In the genomic region with DNA sequence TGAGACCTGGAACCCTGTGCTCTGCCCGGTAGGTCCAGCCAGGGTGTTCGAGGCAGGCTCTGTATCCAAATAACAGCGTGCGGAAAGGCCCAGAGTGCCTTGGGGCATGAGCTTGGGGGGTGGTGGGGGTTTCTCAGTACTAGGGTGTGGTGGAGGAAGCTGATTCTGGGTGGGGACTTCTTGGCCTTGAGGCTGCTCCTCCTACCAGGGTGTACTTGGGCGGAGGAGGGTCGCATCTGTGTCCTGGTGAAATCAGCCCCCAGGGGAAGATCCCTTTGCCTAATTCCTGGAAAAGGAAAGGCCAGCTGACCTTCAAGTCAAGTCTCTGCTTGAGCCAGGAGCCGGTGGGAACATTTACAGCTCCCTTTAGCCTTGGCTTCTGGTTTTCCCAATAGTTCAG, we compare ENCODE assay signal across 16 mouse cellular contexts. TPM values are rescaled to one million over a fixed set of nuclear protein-coding genes. Genes with fewer than 3 reads are reported as not detected.
DNase-seq lines count a peak whose midpoint lies in the region; ATAC-seq and TF ChIP-seq lines count a peak whose summit lies in the region.
"Had no signal": no experiment of that assay in that cellular context is flagged by ENCODE, and none has a peak within 500 bp of the region (broad histone marks: within the 10 kb centered on the region; RNA-seq: fewer than 3 reads in every experiment).

No protein-coding gene starts in this region.

- peak overlapping the region; percentile 71 for H3K27ac ChIP-seq in lung, postnatal 0 days (ENCODE audit: low read length)
- H3K27ac ChIP-seq: embryonic facial prominence, embryonic 13.5 days; forebrain, embryonic 12.5 days; midbrain, embryonic 12.5 days had no signal

- H3K4me3 ChIP-seq in lung, postnatal 0 days (ENCODE audit: low read depth, low read length): no peak overlapping the region
- H3K4me3 ChIP-seq: embryonic facial prominence, embryonic 13.5 days; forebrain, embryonic 12.5 days; midbrain, embryonic 12.5 days had no signal

- H3K9ac ChIP-seq in lung, postnatal 0 days (replicated peaks; ENCODE audit: low read depth): no peak overlapping the region
- H3K9ac ChIP-seq: embryonic facial prominence, embryonic 13.5 days; forebrain, embryonic 12.5 days; midbrain, embryonic 12.5 days had no signal

- H3K4me1 ChIP-seq in lung, postnatal 0 days (ENCODE audit: insufficient read depth, low read depth, low read length): no peaks in the 10 kb centered on the region; the same call in 1 of the 2 replicates
- H3K4me1 ChIP-seq: embryonic facial prominence, embryonic 13.5 days; forebrain, embryonic 12.5 days; midbrain, embryonic 12.5 days had no signal

- H3K4me2 ChIP-seq in lung, postnatal 0 days (replicated peaks; ENCODE audit: low read depth, low read length): no peak overlapping the region
- H3K4me2 ChIP-seq: embryonic facial prominence, embryonic 13.5 days; forebrain, embryonic 12.5 days; midbrain, embryonic 12.5 days had no signal

- TF ChIP-seq EP300 in lung, postnatal 0 days (IDR thresholded peaks at IDR 0.05): peak; percentile 72

- WGBS in lung, postnatal 0 days: 65% methylated on average over 7 of the region's 7 CpGs

- ATAC-seq in lung, postnatal 0 days: peak; percentile 82

- TF ChIP-seq CTCF in lung, postnatal 0 days (IDR thresholded peaks at IDR 0.05): no peak

- H3K36me3 ChIP-seq in lung, postnatal 0 days (ENCODE audit: insufficient read depth, low read length): no peaks in the 10 kb centered on the region
- H3K36me3 ChIP-seq: embryonic facial prominence, embryonic 13.5 days; forebrain, embryonic 12.5 days; midbrain, embryonic 12.5 days had no signal

- DNase-seq in gastrocnemius, adult 18-20 months (ENCODE audit: low spot score): peak; percentile 46
- DNase-seq in gastrocnemius, postnatal 14 days: no peak
- DNase-seq in testis, postnatal 10 days (ENCODE audit: low spot score): peak; percentile 41
- no peak for DNase-seq in testis, postnatal 14 days (ENCODE audit: low spot score)
- DNase-seq in lung, postnatal 0 days (ENCODE audit: low spot score): peak; percentile 66
- DNase-seq in cerebellum, postnatal 4 days (ENCODE audit: low spot score in 2 of 2): no peak
- no peak for DNase-seq in kidney, adult 8-10 months
- no peak for DNase-seq in liver
- DNase-seq: adrenal gland, postnatal 25 days; cerebellum, postnatal 36 days; right cerebral cortex, postnatal 14 days had no signal

- no peaks in the 10 kb centered on the region for H3K9me3 ChIP-seq in lung, postnatal 0 days (ENCODE audit: low read length)
- H3K9me3 ChIP-seq: embryonic facial prominence, embryonic 13.5 days; forebrain, embryonic 12.5 days; midbrain, embryonic 12.5 days had no signal

- no peaks in the 10 kb centered on the region for H3K27me3 ChIP-seq in lung, postnatal 0 days (replicated peaks; ENCODE audit: insufficient read depth, low read length)
- H3K27me3 ChIP-seq: CH12.LX; embryonic facial prominence, embryonic 13.5 days; forebrain, embryonic 12.5 days; midbrain, embryonic 12.5 days had no signal

- intact Hi-C loops in gastrocnemius, postnatal 14 days (cut with DNase I; ENCODE audit: low total_unique reads): no loop called here

RNA-seq across cellular contexts. Expression of a gene that starts 30.9 kb away (rescaled TPM):
- not detected for total RNA-seq in gastrocnemius, adult 18-20 months (2021)
- under 1 TPM in 1 of 2 experiments, not detected in 1; 0.06 TPM for total RNA-seq in gastrocnemius, postnatal 14 days (2021)
- polyA plus RNA-seq in lung, postnatal 0 days (2015; fragmentation: Nextera tagmentation; extraction: Ambion mirVana): 3.7 and 4.6 TPM in 2 replicates
- polyA plus RNA-seq: limb, embryonic 11.5 days had no signal

RNA-seq across cellular contexts. Expression of a gene that starts 39.7 kb away (rescaled TPM):
- total RNA-seq in gastrocnemius, adult 18-20 months (2021): 1 to 10 TPM; 5.6 to 8.2 TPM
- total RNA-seq in gastrocnemius, postnatal 14 days (2021): 1 to 10 TPM; 8.0 to 8.1 TPM
- 5.2 and 5.6 TPM in 2 replicates for polyA plus RNA-seq in lung, postnatal 0 days (2015; fragmentation: Nextera tagmentation; extraction: Ambion mirVana)

Comparison
In these comparisons a context has a peak if more than half of its experiments do, and no peak if none do; other contexts are left out.
1. DNase-seq: peak in gastrocnemius, adult 18-20 months (single experiment), testis, postnatal 10 days (single experiment) and lung, postnatal 0 days (single experiment); none in gastrocnemius, postnatal 14 days (single experiment), testis, postnatal 14 days (single experiment), cerebellum, postnatal 4 days (0 of 2), kidney, adult 8-10 months (0 of 2) and liver (single experiment).